Mouse (Mus musculus): Measurements from ENCODE around the gene Fkbpl. TPM values are rescaled to one million over a fixed set of nuclear protein-coding genes. Genes with fewer than 3 reads are reported as not detected.
A peak's percentile ranks its signal among the peaks of the same experiment; 100 is the strongest.

Fkbpl gene
- total RNA-seq, 2 experiments from 2014 or later, result 8.2 to 8.3 TPM

DNA sequence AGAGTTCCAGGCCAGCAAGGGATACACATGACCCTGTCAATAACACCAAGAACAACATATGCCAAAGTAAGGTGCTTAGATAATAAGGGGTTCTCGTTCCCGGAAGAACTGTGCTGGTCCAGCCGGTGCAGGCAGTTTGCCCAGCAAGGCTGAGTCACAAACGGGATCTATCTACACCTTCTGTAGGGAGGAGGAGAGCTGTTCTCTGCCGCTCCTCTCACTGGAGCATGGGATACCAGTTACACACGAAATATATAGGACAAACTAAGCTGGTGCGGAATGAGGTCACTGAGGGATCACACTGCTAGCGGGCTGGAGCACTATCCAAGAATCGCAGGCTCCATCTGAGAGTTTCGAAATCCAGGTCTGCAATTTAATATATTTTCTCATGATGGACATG lies 620 bp upstream of the Fkbpl start:
- intact Hi-C loops (cut with DNase I), result loop anchor here (2.0 kb wide), 1 partner anchor 15 kb away; the partner anchor contains the start of genes Ppt2 and Prrt1

GRCm38 (mm10) chr17:34645256-34645829 lies 779 bp downstream of the Fkbpl start:
- no peak for DNase-seq
- intact Hi-C loops (cut with DNase I), result no loop called here

More for the DNA sequence above, 620 bp upstream of the Fkbpl start:
- no peak for DNase-seq

GRCm38 (mm10) chr17:34645831-34646511 lies 1.4 kb downstream of the Fkbpl start:
- intact Hi-C loops (cut with DNase I), result no loop called here
- DNase-seq, result no peak

- intact Hi-C loops (cut with DNase I), result no loop called here
- DNase-seq, result peak; percentile 93
Measured at GRCm38 (mm10) chr17:34646906-34647787, 2.6 kb downstream of the Fkbpl start, which contains the start of gene Atf6b. TSS of gene Atf6b (plus strand) at chr17:34647146.

- intact Hi-C loops (cut with DNase I), result no loop called here
- peak in 1 of 2 experiments; percentile 1 for DNase-seq
Measured at GRCm38 (mm10) chr17:34648141-34648890, 3.8 kb downstream of the Fkbpl start.

GRCm38 (mm10) chr17:34649106-34649864 lies 4.7 kb downstream of the Fkbpl start:
- intact Hi-C loops (cut with DNase I), result no loop called here
- no peak for DNase-seq

GRCm38 (mm10) chr17:34650781-34651180 lies 6.2 kb downstream of the Fkbpl start:
- DNase-seq, result no peak

DNA sequence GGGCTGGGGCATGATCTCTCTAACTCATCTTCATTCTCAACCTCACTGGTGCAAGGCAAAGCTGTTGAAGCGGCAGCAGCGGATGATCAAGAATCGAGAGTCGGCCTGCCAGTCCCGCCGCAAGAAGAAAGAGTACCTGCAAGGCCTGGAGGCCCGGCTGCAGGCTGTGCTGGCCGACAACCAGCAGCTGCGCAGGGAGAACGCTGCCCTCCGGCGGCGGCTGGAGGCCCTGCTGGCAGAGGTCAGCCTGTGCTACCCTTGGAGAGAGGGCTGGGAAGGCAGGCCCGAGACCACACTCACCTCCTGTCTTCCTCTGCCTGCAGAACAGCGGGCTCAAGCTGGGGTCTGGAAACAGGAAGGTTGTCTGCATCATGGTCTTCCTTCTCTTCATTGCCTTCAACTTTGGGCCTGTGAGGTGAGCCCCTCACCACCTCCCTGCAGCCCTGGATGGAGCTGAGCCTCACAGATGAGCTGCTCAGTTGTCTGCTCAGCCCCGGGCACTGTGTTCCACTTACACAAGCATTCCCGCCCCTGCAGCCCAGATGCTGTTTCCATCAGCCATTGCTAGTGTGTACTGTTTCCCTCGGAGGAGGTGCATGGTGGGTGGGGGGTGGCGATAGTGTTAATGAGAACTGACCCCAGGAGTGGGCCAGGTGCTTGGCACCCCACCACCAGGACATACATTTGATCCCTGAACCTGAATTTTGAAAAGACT lies 7.1 kb downstream of the Fkbpl start:
- intact Hi-C loops (cut with DNase I), result loop anchor here (5.0 kb wide), 2 partner anchors 41 to 161 kb away; no protein-coding TSS in a partner anchor
- peak; percentile 59 to 71 for DNase-seq

More at GRCm38 (mm10) chr17:34650781-34651180, 6.2 kb downstream of the Fkbpl start:
- intact Hi-C loops (cut with DNase I), result loop anchor here (5.0 kb wide), 2 partner anchors 42 to 162 kb away; no protein-coding TSS in a partner anchor

- no peak for DNase-seq
- intact Hi-C loops (cut with DNase I), result loop anchor here (5.0 kb wide), 2 partner anchors 40 to 160 kb away; no protein-coding TSS in a partner anchor
Measured at GRCm38 (mm10) chr17:34652546-34652945, 8.0 kb downstream of the Fkbpl start.

DNA sequence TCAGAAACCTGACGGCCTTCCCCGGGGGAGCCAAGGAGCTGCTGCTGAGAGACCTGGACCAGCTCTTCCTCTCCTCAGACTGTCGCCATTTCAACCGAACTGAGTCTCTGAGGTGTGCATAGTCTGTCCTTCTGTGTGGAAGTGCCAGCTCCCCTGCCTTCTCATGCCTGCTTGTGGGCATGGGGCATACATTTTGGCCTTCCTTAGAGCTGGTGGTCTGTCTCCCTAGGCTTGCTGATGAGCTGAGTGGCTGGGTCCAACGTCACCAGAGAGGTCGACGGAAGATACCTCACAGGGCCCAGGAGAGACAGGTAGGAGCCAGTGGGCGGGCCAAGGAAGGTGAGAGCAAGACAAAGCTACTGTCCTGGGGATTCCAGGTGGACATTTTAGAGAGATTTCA lies 8.4 kb downstream of the Fkbpl start:
- no peak for DNase-seq
- intact Hi-C loops (cut with DNase I), result loop anchor here (5.0 kb wide), 2 partner anchors 39 to 159 kb away; no protein-coding TSS in a partner anchor

- intact Hi-C loops (cut with DNase I), result loop anchor here (1.0 to 5.0 kb wide), 3 partner anchors 38 to 158 kb away; no protein-coding TSS in a partner anchor
- DNase-seq, result peak; percentile 68 to 83
Measured at GRCm38 (mm10) chr17:34653746-34654285, 9.3 kb downstream of the Fkbpl start.

DNA sequence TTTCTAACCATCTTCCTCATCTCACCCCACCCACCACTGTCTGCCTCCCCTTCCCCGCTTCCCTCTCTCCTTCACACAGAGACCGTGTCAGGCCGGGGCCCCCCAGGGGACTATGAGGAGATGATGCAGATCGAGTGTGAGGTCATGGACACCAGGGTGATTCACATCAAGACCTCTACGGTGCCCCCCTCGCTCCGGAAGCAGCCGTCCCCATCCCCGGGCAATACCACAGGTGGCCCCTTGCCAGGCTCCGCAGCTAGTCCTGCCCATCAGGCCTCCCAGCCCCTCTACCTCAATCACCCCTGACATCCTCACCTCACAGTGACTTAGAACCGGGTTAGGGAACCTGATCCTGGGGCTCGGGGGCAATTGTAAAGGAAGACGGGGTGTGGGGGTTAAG lies 9.8 kb downstream of the Fkbpl start:
- no peak for DNase-seq
- intact Hi-C loops (cut with DNase I), result loop anchor here (1.0 to 5.0 kb wide), 3 partner anchors 38 to 158 kb away; no protein-coding TSS in a partner anchor

DNA sequence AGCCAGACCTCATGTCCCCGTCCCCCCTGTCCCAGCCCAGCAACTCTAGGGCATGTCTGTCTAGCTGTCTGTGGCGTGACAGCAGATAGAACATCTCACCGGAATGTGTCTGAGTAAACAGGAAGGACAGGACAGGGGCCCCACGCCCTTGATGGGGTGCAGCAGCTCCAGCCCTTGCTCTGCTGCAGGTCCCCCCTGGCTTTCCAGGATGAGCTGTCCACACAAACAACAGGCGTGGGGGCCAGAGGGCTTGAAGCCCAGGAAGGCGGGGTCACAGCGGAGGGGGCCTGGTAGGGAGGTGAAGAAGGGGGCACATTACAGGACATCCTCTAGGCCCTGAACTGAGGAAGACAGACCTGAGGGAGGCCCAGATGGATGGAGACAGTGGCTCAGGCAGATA lies 10.6 kb downstream of the Fkbpl start:
- peak in 1 of 2 experiments; percentile 75 for DNase-seq
- intact Hi-C loops (cut with DNase I), result no loop called here

DNA sequence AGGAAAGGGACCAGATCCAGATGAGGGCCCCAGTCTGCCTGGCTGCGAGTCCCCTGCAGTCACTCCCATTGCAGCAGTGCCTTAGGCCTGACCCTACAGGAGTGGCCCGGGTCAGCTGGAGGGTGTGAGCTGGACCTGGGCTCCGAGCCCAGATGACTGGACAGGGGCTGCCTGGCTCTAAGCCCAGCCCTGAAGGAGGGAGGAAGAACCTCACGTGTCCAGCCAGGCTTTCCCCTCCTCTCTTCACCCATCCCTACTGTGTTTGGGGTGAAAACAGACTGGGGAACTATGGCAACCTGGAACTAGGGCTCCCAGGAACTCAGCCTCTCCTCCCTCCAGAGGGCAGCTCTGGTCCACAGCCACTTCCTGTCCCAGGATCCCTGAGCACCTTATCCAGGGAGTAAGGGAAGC lies 11.0 kb downstream of the Fkbpl start:
- peak; percentile 92 to 93 for DNase-seq
- intact Hi-C loops (cut with DNase I), result no loop called here

DNA sequence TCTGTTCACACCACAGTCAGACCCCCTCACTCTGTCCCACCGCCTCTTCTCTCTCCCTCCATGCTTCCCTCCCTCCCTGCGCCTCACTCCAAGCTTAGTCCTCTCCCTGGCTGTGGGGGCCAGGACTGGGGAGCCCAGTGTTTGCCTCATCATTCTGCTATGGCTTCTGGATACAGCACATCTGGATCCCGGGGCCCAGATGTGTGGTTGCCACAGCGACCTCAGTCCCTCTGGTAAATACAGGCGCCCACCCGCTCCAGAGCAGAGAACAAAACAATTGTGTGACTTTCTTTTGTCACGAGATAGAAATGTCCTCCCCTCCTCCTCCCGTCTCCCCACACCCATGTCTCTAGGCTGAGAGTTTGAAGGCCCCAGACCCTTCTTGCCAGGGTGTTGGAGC lies 12.1 kb downstream of the Fkbpl start:
- DNase-seq, result peak; percentile 62 to 65
- intact Hi-C loops (cut with DNase I), result no loop called here

DNA sequence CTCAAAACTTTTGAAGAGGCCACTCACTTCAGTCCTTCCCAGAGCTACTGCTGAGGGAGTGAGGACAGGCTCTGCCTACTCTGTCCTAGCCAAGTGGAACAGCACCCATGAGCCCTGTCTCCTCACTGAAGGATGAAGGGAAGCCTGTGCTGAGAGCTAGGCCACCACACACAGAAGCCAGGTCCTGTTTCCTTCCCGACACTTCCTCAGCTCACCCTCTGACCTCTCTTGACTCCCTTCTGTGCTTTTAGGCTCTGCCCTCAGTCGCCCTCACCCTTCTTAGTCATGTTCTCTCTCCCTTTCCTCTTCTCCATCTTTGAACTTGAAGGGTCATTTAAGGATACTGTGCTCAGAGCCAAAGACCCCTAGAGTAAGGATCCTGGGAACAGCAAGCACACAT lies 12.7 kb downstream of the Fkbpl start:
- DNase-seq, result no peak
- intact Hi-C loops (cut with DNase I), result no loop called here

DNA sequence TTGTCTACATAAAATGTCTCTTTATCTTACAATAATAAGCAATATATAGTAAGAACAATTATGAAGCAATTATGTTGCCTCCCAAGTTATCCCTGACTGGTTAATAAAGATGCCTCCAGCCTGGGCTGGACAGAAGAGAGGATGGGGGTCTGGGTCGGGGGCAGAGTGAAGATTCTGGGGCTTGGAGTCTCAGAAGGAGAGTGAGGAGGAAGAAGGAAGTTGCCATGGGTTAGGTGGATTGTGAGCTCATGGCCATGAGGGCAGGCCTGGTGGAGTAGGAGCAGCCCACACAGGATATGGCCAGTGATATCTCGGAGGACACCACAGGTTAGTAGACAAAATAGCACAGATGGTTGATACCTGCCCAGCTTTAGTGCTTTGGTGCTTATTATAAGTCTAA lies 13.6 kb downstream of the Fkbpl start:
- DNase-seq, result no peak
- intact Hi-C loops (cut with DNase I), result no loop called here

GRCm38 (mm10) chr17:34658591-34658990 lies 14.0 kb downstream of the Fkbpl start:
- no peak for DNase-seq

More at GRCm38 (mm10) chr17:34658591-34658990, 14.0 kb downstream of the Fkbpl start:
- intact Hi-C loops (cut with DNase I), result no loop called here

Data from heart, postnatal 14 days (tissue).